9 mouse cellular contexts compared by ENCODE assay signal in the genomic region with DNA sequence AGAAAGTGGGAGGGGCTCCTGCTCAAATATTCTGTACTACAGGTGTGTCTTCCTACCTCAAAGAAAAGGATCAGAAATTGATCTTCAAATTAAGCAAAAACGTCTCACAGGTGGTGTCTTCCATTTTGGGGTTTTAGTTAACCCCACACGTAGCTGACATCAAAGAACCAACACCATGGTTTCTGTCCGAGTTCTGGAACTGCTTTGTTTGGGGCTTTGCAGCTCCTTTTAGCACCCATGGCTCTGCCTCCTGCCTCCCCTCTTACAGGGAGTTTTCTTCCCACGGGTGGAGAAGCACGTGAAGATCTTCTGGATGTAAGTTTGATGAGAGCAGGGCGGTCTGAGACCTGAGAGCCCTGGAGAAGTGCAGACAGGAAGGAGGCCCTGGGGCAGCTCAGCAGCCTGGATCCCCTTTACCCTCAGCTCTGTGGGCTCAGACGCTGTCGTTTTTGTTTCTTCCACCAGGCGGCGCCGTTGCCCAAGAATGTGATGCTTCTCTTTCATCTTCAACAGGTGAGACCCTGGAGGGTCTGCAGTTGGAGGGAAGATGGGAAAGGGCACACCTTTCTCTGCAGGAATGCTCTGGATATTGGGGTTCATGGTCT. TPM values are rescaled to one million over a fixed set of nuclear protein-coding genes. Genes with fewer than 3 reads are reported as not detected.
A peak's percentile ranks its signal among the peaks of the same experiment; 100 is the strongest.
DNase-seq lines count a peak whose midpoint lies in the region.
"Not testable (repeated sequence)": the region's sequence is repeated elsewhere in the genome, so short reads cannot be mapped to it uniquely, and the experiment has no call there.
"Had no signal": no experiment of that assay in that cellular context is flagged by ENCODE, and none has a peak within 500 bp of the region (broad histone marks: within the 10 kb centered on the region; RNA-seq: fewer than 3 reads in every experiment).

No protein-coding gene starts in this region.

- H3K27ac ChIP-seq in heart, embryonic 10.5 days = not testable (repeated sequence)

- not testable (repeated sequence) for H3K36me3 ChIP-seq in heart, embryonic 10.5 days

- 14% methylated on average over 11 of the region's 11 CpGs for WGBS in heart, embryonic 10.5 days

- H3K4me3 ChIP-seq in heart, embryonic 10.5 days = not testable (repeated sequence)

- peak; percentile 76 to 81 for DNase-seq in B cell, adult 2 months
- DNase-seq in ZHBTc4 (ENCODE audit: low read depth, low spot score) = peak; percentile 77
- DNase-seq in embryo, embryonic 10 days (ENCODE audit: low spot score) = peak; percentile 69
- peak; percentile 70 for DNase-seq in heart, embryonic 10.5 days (ENCODE audit: low spot score)
- peak; percentile 44 to 47 for DNase-seq in kidney, postnatal 25 days
- DNase-seq in lung, postnatal 14 days = peak; percentile 47
- peak; percentile 71 for DNase-seq in retina, postnatal 1 day
- DNase-seq in thymus, postnatal 0 days (ENCODE audit: low spot score) = peak; percentile 69

- H3K4me1 ChIP-seq in heart, embryonic 10.5 days = not testable (repeated sequence)

- not testable (repeated sequence) for H3K9me3 ChIP-seq in heart, embryonic 10.5 days

- H3K27me3 ChIP-seq in heart, embryonic 10.5 days (ENCODE audit: insufficient read depth, poor library complexity, severe bottlenecking) = peaks cover 42% of the 10 kb centered on the region

RNA-seq across cellular contexts. Expression of a gene that starts 4.3 kb away (rescaled TPM):
- 0.17 and 4.9 TPM in 2 replicates for polyA plus RNA-seq in heart, embryonic 10.5 days (2016; fragmentation: Nextera tagmentation; extraction: Ambion mirVana)
- polyA plus RNA-seq in thymus, postnatal 0 days (2015; fragmentation: Nextera tagmentation; extraction: Ambion mirVana) = 22.7 and 22.9 TPM in 2 replicates
- polyA plus RNA-seq: myocyte had no signal

RNA-seq across cellular contexts. Expression of a gene that starts 18.6 kb away (rescaled TPM):
- polyA plus RNA-seq in heart, embryonic 10.5 days (2016; fragmentation: Nextera tagmentation; extraction: Ambion mirVana) = 2.2 and 12.2 TPM in 2 replicates
- polyA plus RNA-seq in thymus, postnatal 0 days (2015; fragmentation: Nextera tagmentation; extraction: Ambion mirVana) = 37.3 and 38.8 TPM in 2 replicates

RNA-seq across cellular contexts. Expression of a gene that starts 40.9 kb away (rescaled TPM):
- 1.8 and 2.1 TPM in 2 replicates for polyA plus RNA-seq in heart, embryonic 10.5 days (2016; fragmentation: Nextera tagmentation; extraction: Ambion mirVana)
- polyA plus RNA-seq in thymus, postnatal 0 days (2015; fragmentation: Nextera tagmentation; extraction: Ambion mirVana) = 15.1 and 18.4 TPM in 2 replicates

RNA-seq across cellular contexts. Expression of a gene that starts 49.6 kb away (rescaled TPM):
- polyA plus RNA-seq in heart, embryonic 10.5 days (2016; fragmentation: Nextera tagmentation; extraction: Ambion mirVana) = 0.25 and 4.7 TPM in 2 replicates
- 3.3 and 3.8 TPM in 2 replicates for polyA plus RNA-seq in thymus, postnatal 0 days (2015; fragmentation: Nextera tagmentation; extraction: Ambion mirVana)
